Mouse (Mus musculus) heart, postnatal 0 days (tissue): ENCODE data around the gene Psmd13.

Experiments used
- CTCF ChIP-seq: IDR thresholded peaks from 2 replicates; pipeline ENCODE4 v1.5.1; 2016; ENCODE audit warnings: antibody characterized with exemption, control low read depth, low read depth
- EP300 ChIP-seq: IDR thresholded peaks from 2 replicates; pipeline ENCODE4 v1.6.1; 2016; ENCODE audit warnings: antibody characterized with exemption, low read depth

- TF ChIP-seq EP300 (no peak), CTCF (no peak)
Measured at GRCm38 (mm10) chr7:140858746-140859145, 23.0 kb upstream of the Psmd13 start.
